Mouse (Mus musculus) CH12.LX (cell line): ENCODE measurements around the gene Kin. TPM values are rescaled to one million over a fixed set of nuclear protein-coding genes. Genes with fewer than 3 reads are reported as not detected.

ENCODE experiments used
- DNase-seq: peaks from one replicate; pipeline ENCODE4 v3.0.0-alpha.2; 2013; ENCODE audit errors: extremely low read depth
- H3K27ac ChIP-seq: 2 replicates; pipeline ENCODE4 v1.5.1; 2012; ENCODE audit warnings: low read depth, mild to moderate bottlenecking, control low read depth, moderate library complexity; ENCODE audit not compliant: insufficient read depth
- H3K27me3 ChIP-seq: replicated peaks from 2 replicates; pipeline ENCODE3; 2012; ENCODE audit warnings: inconsistent platforms
- H3K36me3 ChIP-seq, 2 experiments: replicated peaks in 1 of 2; 2 replicates each; pipeline versions ENCODE3 to v1.6.1; 2012; ENCODE audit warnings: inconsistent platforms in 1 of 2, low read length in 1 of 2, mild to moderate bottlenecking in 1 of 2, mixed read lengths in 1 of 2, moderate library complexity in 1 of 2; ENCODE audit not compliant: control insufficient read depth in 1 of 2, insufficient read depth in 1 of 2
- H3K4me1 ChIP-seq, 2 experiments: 2 replicates each; pipeline ENCODE4 v1.6.1; 2012; ENCODE audit warnings: inconsistent platforms in 1 of 2, moderate library complexity in 1 of 2; ENCODE audit not compliant: insufficient read depth in 2 of 2, control insufficient read depth in 1 of 2
- H3K4me2 ChIP-seq: 2 replicates; pipeline ENCODE4 v1.6.1; 2012; ENCODE audit warnings: low read depth, mild to moderate bottlenecking, control low read depth; ENCODE audit not compliant: poor library complexity, insufficient read depth, severe bottlenecking
- H3K4me3 ChIP-seq, 3 experiments: fragments of 150-350 bp in 1 of 3; sonication (generic) in 1 of 3; replicated peaks in 1 of 3; 2 replicates each; pipeline versions ENCODE3 to v1.5.1; 2011 to 2012; ENCODE audit warnings: low read depth in 2 of 3, low read length in 2 of 3, mild to moderate bottlenecking in 2 of 3, moderate library complexity in 2 of 3, control low read depth in 1 of 3, improper control_type of control experiment in 1 of 3, inconsistent platforms in 1 of 3, mixed read lengths in 1 of 3; ENCODE audit not compliant: poor library complexity in 1 of 3
- H3K79me2 ChIP-seq: replicated peaks from 2 replicates; pipeline ENCODE4 v1.6.1; 2012; ENCODE audit warnings: mild to moderate bottlenecking, moderate library complexity; ENCODE audit not compliant: control insufficient read depth, poor library complexity, insufficient read depth, severe bottlenecking; ENCODE audit errors: extremely low read depth
- H3K9ac ChIP-seq: 2 replicates; pipeline ENCODE4 v1.6.1; 2012; ENCODE audit warnings: low read depth, mild to moderate bottlenecking, control low read depth, moderate library complexity; ENCODE audit not compliant: insufficient read depth
- H3K9me3 ChIP-seq: replicated peaks from 2 replicates; pipeline ENCODE3; 2012; ENCODE audit warnings: low read length, inconsistent platforms, mixed read lengths
- ELF1 ChIP-seq: IDR thresholded peaks from 2 replicates; pipeline ENCODE4 v1.6.1; 2014; ENCODE audit warnings: low read depth, mild to moderate bottlenecking, inconsistent platforms, low read length, improper control_type of control experiment
- GABPA ChIP-seq: IDR thresholded peaks from 2 replicates; pipeline ENCODE4 v1.6.1; 2012; ENCODE audit warnings: low read depth, low read length, improper control_type of control experiment, inconsistent platforms; ENCODE audit not compliant: insufficient replicate concordance
- JUN ChIP-seq: IDR thresholded peaks from 2 replicates; pipeline ENCODE4 v1.6.1; 2011; ENCODE audit warnings: low read depth, mild to moderate bottlenecking, low read length, improper control_type of control experiment, moderate library complexity; ENCODE audit not compliant: insufficient read depth
- JUND ChIP-seq: conservative IDR thresholded peaks from 2 replicates; pipeline ENCODE4 v1.6.1; 2011; ENCODE audit warnings: low read depth, low read length, improper control_type of control experiment
- KAT2A ChIP-seq: IDR thresholded peaks from 2 replicates; pipeline ENCODE4 v1.6.1; 2012; ENCODE audit warnings: low read length, improper control_type of control experiment, inconsistent platforms; ENCODE audit not compliant: insufficient replicate concordance
- MAZ ChIP-seq: IDR thresholded peaks from 2 replicates; pipeline ENCODE4 v1.6.1; 2012; ENCODE audit warnings: low read depth, mild to moderate bottlenecking, inconsistent platforms, low read length, improper control_type of control experiment, moderate library complexity
- MYC ChIP-seq: IDR thresholded peaks from 2 replicates; pipeline ENCODE4 v1.6.1; 2011; ENCODE audit warnings: low read depth, mild to moderate bottlenecking, improper control_type of control experiment, low read length
- NELFE ChIP-seq: IDR thresholded peaks from 2 replicates; pipeline ENCODE4 v1.6.1; 2011; ENCODE audit warnings: low read depth, low read length, improper control_type of control experiment
- RCOR1 ChIP-seq: conservative IDR thresholded peaks from 2 replicates; pipeline ENCODE4 v1.6.1; 2012; ENCODE audit warnings: low read depth, mild to moderate bottlenecking, inconsistent platforms, low read length, improper control_type of control experiment
- UBTF ChIP-seq: IDR thresholded peaks from 2 replicates; pipeline ENCODE4 v1.6.1; 2012; ENCODE audit warnings: low read depth, mild to moderate bottlenecking, inconsistent platforms, low read length, improper control_type of control experiment, moderate library complexity
- USF2 ChIP-seq: conservative IDR thresholded peaks from 2 replicates; pipeline ENCODE4 v1.6.1; 2011; ENCODE audit warnings: low read depth, low read length, improper control_type of control experiment
- ZC3H11A ChIP-seq: IDR thresholded peaks from 2 replicates; pipeline ENCODE4 v1.6.1; 2012; ENCODE audit warnings: low read depth, mild to moderate bottlenecking, inconsistent platforms, low read length, improper control_type of control experiment
- ZKSCAN1 ChIP-seq: IDR thresholded peaks from 2 replicates; pipeline ENCODE4 v1.6.1; 2012; ENCODE audit warnings: low read depth, inconsistent platforms, low read length, improper control_type of control experiment, borderline replicate concordance
- ZNF384 ChIP-seq: IDR thresholded peaks from 2 replicates; pipeline ENCODE4 v1.6.1; 2012; ENCODE audit warnings: low read depth, low read length, improper control_type of control experiment, inconsistent platforms
- dilution Hi-C: fragments of 300-500 bp; cut with MboI; formaldehyde crosslinking; loops from 2 replicates; pipeline ENCODE4 v1.14.3; 2020; ENCODE audit warnings: low sequenced_read_pairs; ENCODE audit not compliant: extremely low pct_unique_long_range_greater_than_20kb, extremely low pct_ligation_motif_present
- in situ Hi-C: fragments of 300-500 bp; cut with MboI; formaldehyde crosslinking; loops from 3 replicates; pipeline ENCODE4 v1.14.3; 2019; ENCODE audit warnings: low sequenced_read_pairs, low pct_ligation_motif_present, low pct_unique_long_range_greater_than_20kb, mixed read lengths
- polyA plus RNA-seq: library from polyadenylated mRNA; unstranded; fragments of >175 nt; gene quantifications from 2 replicates; pipeline ENCODE4 v1.2.1, GENCODE M21; 2012; ENCODE audit warnings: low read depth; ENCODE audit not compliant: insufficient read length
- total RNA-seq, 2 experiments: library from RNA; depleted of rRNA; stranded (reverse); fragments of 300-350 nt in 1 of 2; fragments of >200 nt in 1 of 2; gene quantifications; 2 replicates each; pipeline ENCODE4 v1.2.3; 2012 to 2014

Kin gene
- total and polyA plus RNA-seq, 3 experiments = 23.0 to 44.7 (median 31.5) TPM

GRCm38 (mm10) chr2:10076675-10077074 is 3.7 kb upstream of the Kin start:
- Histone ChIP-seq H3K27me3 (no peaks in the 10 kb centered on the region), H3K4me3 (no peak overlapping the region), H3K9me3 (no peaks in the 10 kb centered on the region), H3K4me2 (no peak overlapping the region), H3K9ac (no peak overlapping the region), H3K27ac (no peak overlapping the region), H3K36me3 (peaks cover 14 to 55% of the 10 kb centered on the region in 2 experiments), H3K4me1 (peaks cover 22 to 54% of the 10 kb centered on the region in 2 experiments), H3K79me2 (peaks cover 93% of the 10 kb centered on the region)
- TF ChIP-seq UBTF = no peak
- DNase-seq = no peak
- in situ Hi-C loops (no loop called here), dilution Hi-C loops (no loop called here)

DNA sequence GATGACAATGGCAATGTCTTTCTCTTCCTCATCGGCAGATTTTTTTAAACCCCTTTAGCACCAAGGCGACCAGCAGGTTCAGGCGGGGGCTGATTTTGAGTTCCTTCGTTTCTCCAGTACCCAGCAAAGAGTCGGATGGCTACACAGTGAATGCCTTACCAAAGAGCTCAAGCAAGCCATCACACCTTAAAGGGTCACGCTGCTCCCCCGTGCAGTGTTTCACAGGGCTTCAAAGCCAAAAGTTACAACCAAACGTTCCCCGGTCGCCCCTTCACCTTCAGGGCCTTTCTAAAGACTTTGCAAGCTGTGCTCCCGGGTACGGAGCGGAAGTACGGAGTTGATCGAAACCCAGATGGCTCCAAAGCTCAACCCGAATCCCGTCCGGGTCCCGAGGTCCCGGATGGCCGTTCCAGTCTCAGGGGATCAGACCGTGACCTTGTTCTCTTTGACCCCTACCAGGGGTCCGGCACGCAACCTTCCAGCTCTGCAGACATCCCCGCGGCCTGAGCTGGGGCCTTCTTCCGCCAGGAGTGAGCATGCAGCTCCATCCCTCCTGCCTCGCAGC is 566 bp upstream of the Kin start:
- H3K9me3 ChIP-seq = no peaks in the 10 kb centered on the region
- H3K4me1 ChIP-seq = peaks cover 30 to 50% of the 10 kb centered on the region in 2 experiments
- peak overlapping the region; percentile 95 for H3K9ac ChIP-seq
- peak; percentile 46 for DNase-seq
- H3K4me2 ChIP-seq = peak overlapping the region; percentile 82; the same call in 1 of the 2 replicates
- dilution Hi-C loops (no loop called here), in situ Hi-C loops (no loop called here)
- peak overlapping the region; percentile 92 to 98 (median 97) for H3K4me3 ChIP-seq
- peaks cover 89% of the 10 kb centered on the region for H3K79me2 ChIP-seq
- H3K36me3 ChIP-seq = peaks cover 25 to 46% of the 10 kb centered on the region in 2 experiments
- no peaks in the 10 kb centered on the region for H3K27me3 ChIP-seq
- no peak for TF ChIP-seq ZKSCAN1
- TF ChIP-seq ZC3H11A = no peak
- TF ChIP-seq GABPA = no peak
- no peak for TF ChIP-seq NELFE
- no peak for TF ChIP-seq JUN
- TF ChIP-seq MYC = no peak
- TF ChIP-seq ELF1 = no peak
- TF ChIP-seq KAT2A = no peak
- TF ChIP-seq RCOR1 = no peak
- no peak for TF ChIP-seq ZNF384
- TF ChIP-seq JUND = no peak
- no peak for TF ChIP-seq USF2
- no peak for TF ChIP-seq MAZ
- H3K27ac ChIP-seq = peak overlapping the region; percentile 72
